Mouse (Mus musculus) WW6 (cell line): ENCODE measurements around the gene Tmem221.
A peak's percentile ranks its signal among the peaks of the same experiment; 100 is the strongest.

ENCODE experiments used
- DNase-seq: peaks from one replicate; pipeline ENCODE4 v3.0.0-alpha.2; 2013; ENCODE audit warnings: low read depth, low spot score

Tmem221 gene

DNA sequence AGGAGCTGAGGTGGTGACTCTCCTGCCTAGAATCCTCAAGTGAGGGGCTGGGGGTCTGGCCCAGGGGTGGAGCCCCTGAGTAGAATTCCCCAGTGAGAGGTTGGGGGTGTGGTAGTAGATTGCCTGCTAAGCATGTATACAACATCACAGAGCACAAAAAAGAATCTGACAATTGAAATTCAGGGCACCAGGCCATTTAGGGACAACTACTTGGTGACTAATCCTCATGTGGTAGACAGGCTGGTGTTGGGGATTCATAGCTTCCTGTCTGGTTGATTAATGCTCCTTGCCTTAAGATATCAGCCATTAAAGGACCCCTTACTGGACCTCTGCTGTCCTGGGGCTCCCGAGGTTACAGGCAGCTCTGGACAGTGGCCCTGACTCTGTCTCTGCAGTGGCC is 20.3 kb upstream of the Tmem221 start:
- DNase-seq: no peak

DNA sequence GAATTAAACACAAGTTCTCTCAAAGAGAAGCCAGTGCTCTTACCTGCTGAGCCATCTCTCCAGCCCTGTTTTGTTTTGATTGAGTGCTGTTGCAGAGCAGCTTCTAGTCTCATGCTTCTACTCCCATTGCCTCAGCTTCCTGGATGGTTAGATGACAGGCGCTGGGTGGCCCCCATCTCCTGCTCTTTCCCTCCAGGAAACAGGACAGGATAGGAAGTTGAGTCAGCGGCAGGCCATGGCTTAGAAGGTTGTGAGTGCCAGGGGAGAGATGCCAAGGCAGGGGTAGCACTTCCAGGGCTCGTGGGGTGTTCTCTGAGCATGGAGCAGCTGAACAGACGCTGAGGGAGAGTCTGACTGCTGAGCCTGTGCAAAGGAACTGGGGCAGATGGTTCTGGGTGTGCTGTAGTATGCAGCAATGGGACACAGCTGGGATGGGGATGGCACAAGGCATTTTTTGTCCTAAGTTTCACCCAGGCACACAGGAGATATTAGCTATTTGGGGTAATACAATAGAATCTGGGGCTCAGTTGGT is 19.3 kb upstream of the Tmem221 start:
- DNase-seq: no peak

DNA sequence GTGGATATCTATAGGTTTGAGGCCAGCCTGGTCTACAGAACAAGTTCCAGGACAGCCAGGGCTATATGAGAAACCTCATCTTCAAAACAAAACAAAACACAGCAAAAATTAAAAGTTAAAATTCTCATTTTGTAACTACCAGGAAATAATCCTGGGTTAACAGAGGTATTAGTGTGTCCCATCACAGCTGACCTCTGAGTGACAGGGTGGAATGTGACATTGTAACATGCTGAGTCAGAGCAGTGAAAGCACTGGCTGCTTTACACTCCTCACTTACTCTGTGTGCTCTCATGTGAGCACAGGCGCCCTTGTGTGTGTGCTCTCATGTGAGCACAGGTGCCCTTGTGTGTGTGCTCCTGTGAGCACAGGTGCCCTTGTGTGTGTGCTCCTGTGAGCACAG is 16.3 kb upstream of the Tmem221 start:
- no peak for DNase-seq

DNA sequence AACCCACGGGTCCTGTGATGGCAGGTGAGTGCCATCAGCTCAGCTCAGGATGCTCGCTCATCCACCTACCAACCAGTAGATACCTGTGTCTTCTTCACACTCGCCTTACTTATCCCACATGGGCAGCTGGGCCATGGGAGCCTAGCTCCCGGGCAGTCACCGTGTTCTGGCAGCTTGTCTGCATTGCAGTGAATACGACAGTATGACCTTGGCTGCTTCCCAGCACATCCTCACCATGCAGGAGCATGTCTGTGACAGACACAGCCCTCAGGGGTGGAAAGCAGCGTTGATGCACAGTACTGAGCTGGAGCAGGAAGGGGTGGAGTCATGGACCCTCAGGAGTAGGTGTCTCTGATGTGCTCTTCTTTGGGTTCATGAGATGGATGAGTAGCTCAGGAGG is 15.8 kb upstream of the Tmem221 start:
- no peak for DNase-seq

DNA sequence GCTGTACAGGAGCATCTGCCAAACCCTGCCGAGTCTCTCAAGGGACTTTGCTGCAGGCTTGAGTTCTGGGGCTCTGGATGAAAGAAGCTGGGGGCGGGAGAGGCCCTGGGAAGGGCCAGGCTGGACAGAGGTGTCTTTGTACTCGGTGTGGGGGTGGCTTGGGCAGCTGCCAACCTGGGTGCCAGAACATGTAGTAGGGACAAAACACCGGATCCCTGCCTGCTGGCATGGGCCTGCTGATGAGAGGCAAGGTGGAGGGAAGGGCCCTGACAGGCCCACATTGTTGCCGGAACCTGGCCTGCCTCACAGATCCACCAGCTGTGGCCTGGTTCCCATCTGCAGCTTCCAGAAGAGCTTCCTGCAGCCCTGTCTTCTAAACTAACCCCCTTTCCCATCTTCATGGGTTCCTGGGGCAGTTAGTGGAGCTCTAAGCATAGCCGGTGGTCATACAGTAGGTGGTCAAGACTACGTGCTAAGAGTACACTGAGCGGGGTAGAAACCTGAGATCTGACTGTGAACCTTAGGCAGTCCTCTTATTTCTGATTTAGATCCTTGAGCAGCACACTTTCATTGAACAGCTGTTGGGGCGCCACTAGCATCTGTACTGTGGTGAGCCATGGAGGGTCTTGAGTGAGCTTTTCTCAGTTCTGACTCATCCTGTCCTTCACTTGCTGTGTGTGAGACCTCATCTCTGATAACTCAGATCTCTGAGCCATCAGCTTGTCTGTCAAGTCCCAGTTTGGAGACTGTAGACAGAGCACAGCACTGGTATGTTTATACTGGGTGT is 14.4 kb upstream of the Tmem221 start:
- DNase-seq: no peak

DNA sequence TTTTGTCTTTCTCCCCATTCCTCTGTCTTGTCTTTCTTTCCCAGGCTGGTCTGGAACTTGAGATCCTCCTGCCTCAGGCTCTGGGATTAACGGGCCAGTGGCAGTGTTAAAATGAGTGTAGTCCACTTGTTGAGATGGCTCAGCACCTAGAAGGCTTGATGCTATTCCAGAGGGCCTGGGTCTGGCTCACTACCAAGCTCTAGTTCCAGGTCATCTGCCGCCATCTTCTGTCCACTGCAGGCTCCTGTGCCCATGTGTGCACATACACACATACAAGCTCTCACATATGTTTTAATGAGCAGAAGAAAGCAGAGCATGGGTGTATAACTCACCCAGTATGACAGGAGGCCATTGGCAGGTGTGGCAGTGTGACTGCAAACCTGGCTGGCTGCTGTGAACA is 13.4 kb upstream of the Tmem221 start:
- no peak for DNase-seq

DNA sequence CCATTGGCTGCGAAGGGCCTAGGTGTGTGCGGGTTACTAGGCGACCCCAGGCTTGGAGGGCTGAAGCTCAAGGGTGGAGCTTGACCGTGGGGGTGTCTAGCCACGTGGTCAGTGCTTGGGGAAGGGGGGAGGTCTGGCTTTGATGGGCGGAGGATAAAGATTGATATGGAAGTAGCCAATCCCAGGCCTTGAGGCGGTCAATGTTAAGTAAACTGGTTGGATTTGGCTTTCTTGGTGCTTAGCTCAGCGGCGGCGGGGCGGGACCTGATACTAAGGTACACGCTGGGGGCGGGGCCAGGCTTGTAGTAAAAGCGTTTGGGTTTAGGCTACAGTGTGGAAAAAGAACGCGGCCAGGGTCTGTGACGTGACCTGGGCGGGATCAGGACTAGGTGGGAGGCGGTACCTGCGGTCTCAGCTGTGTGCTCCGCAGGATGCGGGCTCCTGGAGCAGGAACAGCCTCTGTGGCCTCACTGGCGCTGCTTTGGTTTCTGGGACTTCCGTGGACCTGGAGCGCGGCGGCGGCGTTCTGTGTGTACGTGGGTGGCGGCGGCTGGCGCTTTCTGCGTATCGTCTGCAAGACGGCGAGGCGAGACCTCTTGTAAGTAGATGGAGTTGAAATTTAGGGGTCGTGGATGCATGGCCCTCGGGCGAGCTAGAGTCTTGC is 11.8 kb upstream of the Tmem221 start:
- peak; percentile 99 for DNase-seq

DNA sequence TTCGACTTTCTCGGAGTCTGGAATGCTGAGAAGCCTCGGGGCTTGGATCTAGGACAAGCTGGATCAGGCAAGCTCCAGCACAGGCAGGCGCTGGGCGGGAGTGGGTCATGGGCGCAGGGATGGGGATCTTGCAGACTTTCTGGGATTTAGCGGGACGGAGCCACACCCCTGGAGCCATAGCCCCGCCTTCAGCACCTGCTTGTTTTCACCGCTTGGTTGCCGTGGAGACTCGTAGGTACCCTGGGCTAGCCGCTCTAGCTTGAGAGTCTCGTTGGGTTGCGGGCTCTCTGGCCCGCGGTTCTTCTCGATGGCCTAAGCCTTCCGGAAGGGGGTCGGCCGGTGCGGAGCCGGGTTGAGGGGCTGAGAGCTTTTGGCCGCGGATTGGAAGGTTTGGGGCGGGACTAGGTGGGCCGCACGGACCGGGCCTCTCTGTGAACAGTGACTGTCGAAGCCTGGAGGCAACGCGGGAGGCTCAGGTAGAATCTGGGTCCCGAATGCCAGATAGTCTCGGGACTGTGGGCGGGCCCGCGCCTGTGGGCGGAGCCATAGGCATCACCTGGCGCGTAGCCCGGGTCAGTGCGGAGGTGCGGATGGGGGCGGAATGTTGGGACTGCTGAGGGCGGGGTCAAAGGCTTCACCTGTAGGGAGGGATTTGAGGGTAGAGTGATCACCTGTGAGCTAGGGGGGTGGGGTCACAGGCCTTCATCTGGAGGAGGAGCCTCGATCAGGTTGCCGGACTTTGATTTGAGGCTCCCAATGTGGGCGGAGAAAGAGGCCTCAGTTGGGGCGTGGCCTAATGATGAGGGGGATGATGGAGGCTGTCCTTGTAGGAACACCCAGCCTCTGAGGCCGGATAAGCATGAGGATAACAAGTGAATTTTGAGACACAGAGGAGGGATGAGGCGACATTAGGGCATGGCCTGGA is 11.0 kb upstream of the Tmem221 start:
- peak; percentile 99 for DNase-seq

DNA sequence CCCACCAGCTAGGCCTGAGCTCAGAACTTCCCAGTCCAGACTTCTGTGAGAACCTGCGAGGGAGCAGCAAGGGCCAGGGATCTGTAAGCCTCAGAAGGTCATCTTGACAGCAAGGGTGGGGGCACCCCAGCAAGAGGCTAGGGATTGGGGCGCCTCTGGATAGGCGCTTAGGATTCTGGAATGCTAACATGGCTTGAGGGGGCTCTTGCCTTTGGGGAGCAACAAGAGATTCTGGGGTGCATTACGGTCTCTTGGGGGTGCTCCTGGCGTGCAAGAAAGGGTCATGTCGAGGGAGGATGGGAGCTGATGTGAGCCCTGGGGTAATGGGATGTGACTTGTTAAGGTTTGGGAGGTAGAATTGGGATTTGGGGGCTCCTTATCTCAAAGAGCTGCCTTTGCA is 10.3 kb upstream of the Tmem221 start:
- DNase-seq: no peak

DNA sequence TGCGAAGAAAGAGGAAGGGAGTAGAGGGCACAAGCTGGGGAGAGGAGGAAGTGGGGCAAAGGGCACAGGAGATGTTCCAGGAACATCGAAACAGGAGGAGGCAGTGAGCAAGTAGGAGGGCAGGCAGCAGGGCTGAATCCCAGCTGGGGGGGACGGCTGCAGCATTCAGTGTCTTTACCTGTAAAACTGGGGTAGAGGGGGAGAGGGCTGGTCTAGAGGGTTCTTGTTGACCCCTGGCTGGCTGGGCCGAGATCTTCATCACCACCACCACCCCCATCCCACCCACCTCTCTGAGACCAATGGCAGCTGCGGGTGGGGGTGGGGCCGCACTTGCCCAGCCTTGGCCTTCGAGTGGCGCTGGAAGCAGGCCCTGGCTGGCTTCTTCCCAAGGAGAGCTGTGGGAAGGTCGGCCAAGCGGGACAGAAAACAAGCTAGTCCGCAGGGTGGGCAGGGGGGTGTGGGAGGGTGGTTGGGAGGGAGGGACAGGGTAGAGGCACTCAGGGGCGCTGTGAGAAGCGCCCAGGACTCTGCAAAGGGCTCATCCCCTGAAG is 9.8 kb upstream of the Tmem221 start, which contains the start of gene Slc27a1:
TSS of gene Slc27a1 (plus strand) at position 496 of the 551 bp plus-strand sequence.
- DNase-seq: no peak

DNA sequence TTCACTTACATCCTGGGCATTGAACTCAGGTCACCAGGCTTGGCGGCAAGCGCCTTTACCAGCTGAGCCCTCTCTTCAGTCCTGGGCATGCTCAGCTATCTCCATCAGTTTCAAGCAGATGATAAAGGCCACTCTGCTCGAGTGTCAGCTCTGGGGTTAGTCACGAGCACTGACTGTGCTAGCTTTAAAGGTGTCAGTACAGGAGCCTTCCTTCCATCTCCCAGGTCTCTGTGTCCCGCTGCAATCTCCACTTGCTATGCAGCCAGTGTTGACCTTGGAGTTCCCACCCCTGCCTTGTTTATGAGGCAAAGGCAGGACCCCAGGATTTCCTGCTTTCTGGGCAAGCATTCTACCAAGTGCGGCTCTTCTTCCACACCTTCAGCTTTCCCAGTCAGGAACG is 8.9 kb upstream of the Tmem221 start:
- DNase-seq: no peak

DNA sequence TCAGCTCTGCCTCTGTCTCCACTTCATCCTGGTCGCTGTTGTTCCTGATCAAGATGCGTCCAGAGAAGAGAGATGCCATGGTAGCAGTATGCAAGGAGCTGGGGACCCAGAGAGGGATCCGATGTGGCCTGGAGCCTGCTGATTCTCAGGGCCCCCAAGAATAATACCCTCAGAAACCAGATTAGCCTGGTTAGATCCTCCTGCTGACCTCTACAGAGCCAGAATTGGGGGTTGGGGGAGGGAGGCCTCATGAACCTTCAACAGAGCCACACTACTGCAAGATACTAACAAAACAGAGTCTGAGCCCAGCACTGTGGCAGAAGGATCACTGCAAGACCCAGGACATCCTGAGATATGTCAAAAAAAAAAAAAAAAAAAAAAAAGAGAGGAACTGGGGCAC is 7.8 kb upstream of the Tmem221 start, which contains the start of gene Nxnl1:
TSS of gene Nxnl1 (minus strand) at position 101 of the 400 bp plus-strand sequence.
- DNase-seq: no peak

DNA sequence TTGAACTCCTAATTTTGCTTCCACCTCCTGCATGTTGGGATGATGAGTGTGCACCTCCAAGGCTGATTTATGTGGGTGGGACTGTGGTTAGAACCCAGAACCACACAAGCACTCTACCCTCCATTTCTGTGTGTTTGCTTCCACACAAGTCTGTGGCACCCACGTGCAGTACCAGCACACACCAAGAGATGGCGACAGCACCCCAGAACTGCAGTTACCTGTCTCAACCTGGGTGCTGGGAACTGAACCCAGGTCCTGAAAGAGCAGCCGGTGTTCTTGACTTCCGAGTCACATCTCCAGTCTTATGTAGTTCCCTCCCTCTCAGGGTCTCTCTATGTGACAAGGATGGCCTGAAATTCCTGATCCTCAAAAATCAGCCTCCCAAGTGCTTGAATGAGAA is 5.3 kb upstream of the Tmem221 start:
- no peak for DNase-seq

DNA sequence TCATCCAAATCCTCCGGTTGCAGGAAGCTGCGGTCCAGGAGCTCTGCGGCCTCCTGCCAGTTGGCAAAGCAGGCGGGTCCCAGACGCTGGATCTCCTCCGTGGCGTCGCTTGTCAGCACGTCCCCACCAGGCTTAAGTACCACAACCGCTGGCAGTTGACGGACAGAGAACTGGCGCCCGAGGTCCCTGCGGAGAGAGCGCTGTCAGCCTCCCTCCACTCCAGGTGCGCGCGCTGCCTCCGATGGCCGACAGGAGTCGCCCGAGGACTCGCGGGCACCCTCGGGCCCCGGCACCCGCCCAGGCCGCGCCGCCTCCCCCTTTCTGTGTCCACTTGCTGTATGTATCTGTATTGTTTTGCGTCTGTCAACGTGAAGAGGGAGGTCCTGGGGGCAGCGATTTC is 4.1 kb upstream of the Tmem221 start:
- DNase-seq: no peak

DNA sequence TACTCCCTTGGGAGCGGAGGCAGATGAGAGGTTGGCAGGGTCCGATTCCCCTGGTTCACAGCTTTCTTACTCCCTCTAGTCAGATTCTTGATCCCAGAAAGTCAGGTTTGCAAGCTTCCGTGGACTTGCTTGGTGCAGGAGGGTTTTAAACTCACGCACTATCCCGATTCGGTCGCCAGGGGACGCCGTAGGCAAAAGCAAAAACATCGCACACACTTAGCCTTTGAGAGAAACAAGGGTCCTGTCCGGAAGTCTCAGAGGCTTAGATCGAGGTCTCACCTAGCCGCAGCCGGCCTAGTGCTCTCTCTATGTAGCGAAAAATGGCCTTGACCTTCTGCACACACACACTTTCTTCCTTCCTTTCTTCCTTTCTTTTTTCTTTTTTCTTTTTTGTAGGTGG is 2.7 kb upstream of the Tmem221 start:
- DNase-seq: peak; percentile 84

DNA sequence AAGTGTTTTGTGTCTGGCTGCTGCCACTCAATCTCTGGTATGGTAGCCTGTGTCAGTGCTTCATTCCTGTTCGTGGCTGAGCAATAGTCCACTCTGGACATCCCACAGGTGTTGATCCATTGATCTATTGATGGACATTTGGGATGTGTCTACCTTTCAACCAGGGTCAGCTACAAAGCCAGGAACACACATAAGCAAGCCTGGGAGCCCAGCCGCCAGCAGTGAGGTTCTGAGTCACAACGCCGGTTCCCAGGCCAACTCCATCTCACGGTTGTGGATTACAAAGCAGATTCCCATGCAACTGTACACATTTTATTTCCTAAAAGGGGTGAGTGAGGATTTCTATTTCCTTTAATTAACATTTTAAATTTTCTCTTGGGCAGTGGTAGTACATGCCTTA is 2.1 kb upstream of the Tmem221 start:
- no peak for DNase-seq

DNA sequence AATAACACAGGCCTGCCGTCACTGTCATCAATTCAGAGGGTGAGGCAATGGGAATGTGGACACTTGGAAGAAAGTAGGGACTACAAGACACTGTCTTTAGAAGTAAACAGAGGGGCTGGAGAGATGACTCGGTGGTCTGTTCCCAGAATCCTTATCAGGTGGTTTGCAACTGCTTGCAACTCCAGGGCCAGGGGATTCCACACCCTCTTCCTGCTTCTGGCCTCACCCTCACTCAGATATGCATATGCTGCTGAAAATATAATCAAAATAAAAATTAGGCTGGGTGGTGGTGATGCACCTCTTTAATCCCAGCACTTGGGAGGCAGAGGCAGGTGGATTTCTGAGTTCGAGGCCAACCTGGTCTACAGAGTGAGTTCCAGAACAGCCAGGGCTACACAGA is 1.4 kb upstream of the Tmem221 start:
- DNase-seq: no peak

DNA sequence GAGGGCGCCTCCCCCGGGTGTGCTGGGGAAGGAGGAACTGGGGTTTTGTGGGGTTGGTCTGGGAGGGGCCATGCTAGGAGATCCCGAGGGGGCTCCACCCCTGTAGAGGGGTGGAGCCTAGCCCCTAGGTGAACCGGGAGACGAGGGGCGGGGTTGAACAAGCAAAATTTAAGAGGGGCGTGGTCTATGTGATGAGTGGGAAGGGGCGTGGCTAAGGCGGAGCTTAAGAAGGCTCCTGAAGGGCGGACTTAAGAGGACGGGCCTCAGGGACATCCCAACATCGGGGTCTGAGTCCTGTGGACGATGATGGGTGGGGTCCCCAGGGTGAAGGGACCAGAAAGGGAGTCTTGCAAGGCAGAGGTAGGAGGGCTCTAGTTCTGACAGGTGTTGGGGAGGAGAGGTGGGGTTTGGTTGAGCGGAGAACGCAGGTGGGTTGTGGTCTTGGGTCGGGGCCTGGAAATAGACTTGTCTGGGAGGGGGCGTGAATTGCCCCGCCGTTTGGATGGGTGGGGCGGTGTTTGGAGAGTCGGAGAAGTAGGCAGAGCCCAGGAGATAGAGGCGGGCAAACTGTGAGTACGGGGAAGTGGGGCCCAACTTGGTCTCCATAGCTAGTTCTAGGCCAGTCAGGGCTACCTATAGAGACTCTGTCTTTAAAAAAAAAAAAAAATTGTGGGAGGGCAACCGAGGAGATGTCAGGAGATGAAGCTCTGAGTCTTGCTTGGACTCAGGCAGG is 453 bp upstream of the Tmem221 start:
- DNase-seq: peak; percentile 97

DNA sequence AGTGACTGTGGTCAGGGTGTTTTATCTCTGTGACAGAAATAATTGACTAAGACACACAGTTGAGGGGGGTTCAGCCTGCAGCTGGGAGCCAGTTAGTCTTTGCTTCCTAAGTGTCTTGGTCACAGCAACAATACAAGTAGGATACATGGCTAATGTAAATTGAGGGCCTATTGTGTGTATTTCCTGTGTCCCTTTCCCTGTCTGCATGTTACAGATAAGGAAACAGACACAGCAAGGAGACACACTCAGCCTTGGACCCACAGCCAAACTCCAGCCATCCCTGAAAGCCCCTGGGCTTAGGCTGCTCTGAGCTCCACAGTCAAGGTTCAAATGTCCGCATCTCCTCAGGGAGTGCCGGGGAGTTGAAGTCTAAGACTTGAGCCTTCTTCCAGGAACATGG is 4.0 kb downstream of the Tmem221 start:
- DNase-seq: no peak

DNA sequence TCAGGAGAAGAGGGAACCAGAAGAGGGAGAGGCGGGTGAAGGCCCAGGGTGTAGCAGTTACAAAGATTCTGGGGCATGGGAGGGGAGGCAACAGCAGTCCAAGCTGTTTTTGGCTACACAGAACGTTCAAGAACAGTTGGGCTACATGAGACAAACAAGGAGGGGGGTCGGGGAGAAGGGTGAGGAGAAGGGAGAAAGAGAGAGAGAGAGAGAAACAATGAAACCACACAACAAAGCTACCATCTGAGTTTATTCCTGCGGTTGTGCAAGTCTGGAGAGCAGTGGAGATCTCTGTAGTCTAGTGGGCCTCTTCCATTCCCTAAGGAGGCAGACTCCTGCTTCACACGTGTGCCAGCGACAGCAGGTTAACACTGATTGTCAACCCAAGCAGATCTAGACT is 4.7 kb downstream of the Tmem221 start:
- no peak for DNase-seq

DNA sequence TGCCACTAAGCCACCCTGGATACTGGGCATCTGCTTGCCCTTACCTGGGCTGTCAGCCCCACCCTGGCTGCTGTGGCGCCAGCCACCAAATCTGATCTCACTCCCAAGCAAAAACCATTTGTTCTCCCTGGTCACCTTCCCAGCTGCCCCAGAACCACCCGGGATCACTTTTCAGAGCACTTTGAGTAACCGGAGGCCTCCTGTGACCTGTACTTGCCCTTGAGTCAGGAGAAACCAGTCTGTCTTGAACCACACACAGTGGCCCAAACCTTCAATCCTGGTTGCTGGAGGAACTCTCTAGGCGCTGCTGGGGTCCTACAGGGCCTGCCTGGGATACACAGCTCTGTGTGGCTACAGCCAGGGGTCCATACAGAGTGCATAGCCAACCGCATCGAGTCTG is 5.9 kb downstream of the Tmem221 start:
- no peak for DNase-seq
